Mouse (Mus musculus) hindbrain, postnatal 0 days (tissue): ENCODE data around the gene Twf1. TPM values are rescaled to one million over a fixed set of nuclear protein-coding genes. Genes with fewer than 3 reads are reported as not detected.

Experiments
- ATAC-seq: fragments of 200-750 bp; cut with Nextera tagmentation; 2 replicates; pipeline ENCODE4 v1.8.0; 2017; ENCODE audit warnings: mild to moderate bottlenecking, moderate TSS enrichment, moderate library complexity
- DNase-seq: peaks from one replicate; pipeline ENCODE4 v3.0.0-alpha.2; 2015; ENCODE audit warnings: low spot score
- H3K27ac ChIP-seq: fragments of 300-500 bp; sonication (generic); 2 replicates; pipeline ENCODE4 v1.5.1; 2014; ENCODE audit warnings: mild to moderate bottlenecking
- H3K27me3 ChIP-seq: fragments of 300-500 bp; sonication (generic); 2 replicates; pipeline ENCODE4 v1.6.1; 2014; ENCODE audit warnings: low read length, mixed read lengths; ENCODE audit not compliant: insufficient read depth
- H3K36me3 ChIP-seq: fragments of 300-500 bp; sonication (generic); 2 replicates; pipeline ENCODE4 v1.6.1; 2014; ENCODE audit warnings: low read length, mixed read lengths; ENCODE audit not compliant: insufficient read depth
- H3K4me1 ChIP-seq: fragments of 300-500 bp; sonication (generic); 2 replicates; pipeline ENCODE4 v1.6.1; 2014; ENCODE audit warnings: antibody characterized with exemption, low read length, mixed read lengths; ENCODE audit not compliant: insufficient read depth
- H3K4me2 ChIP-seq: fragments of 300-500 bp; sonication (generic); 2 replicates; pipeline ENCODE4 v1.6.1; 2014; ENCODE audit warnings: low read depth, mild to moderate bottlenecking, low read length, moderate library complexity, mixed read lengths
- H3K4me3 ChIP-seq: fragments of 300-500 bp; sonication (generic); 2 replicates; pipeline ENCODE4 v1.5.1; 2014; ENCODE audit warnings: low read length
- H3K9ac ChIP-seq: fragments of 300-500 bp; sonication (generic); replicated peaks from 2 replicates; pipeline ENCODE4 v1.6.1; 2014; ENCODE audit warnings: mild to moderate bottlenecking, low read length, moderate library complexity, mixed read lengths
- H3K9me3 ChIP-seq: fragments of 300-500 bp; sonication (generic); 2 replicates; pipeline ENCODE4 v1.6.1; 2016; ENCODE audit warnings: low read length, mixed read lengths
- CTCF ChIP-seq: IDR thresholded peaks from 2 replicates; pipeline ENCODE4 v1.5.1; 2016; ENCODE audit warnings: antibody characterized with exemption, control low read depth, low read depth
- WGBS: fragments of 180-500 bp; shearing (Covaris S2); extraction: QIAGEN DNeasy Blood & Tissue Kit; methylation state at CpG from one replicate; pipeline ENCODE4 v1.1.7; 2014; 5-methylcytosine and 5-hydroxymethylcytosine counted together
- polyA plus RNA-seq: library from polyadenylated mRNA; unstranded; fragments of >200 nt; fragmentation: Nextera tagmentation; extraction: Ambion mirVana; gene quantifications from 2 replicates; pipeline ENCODE4 v1.2.1, GENCODE M21; 2015
- total RNA-seq: library from RNA; depleted of rRNA; stranded (reverse); fragments of >200 nt; gene quantifications from 2 replicates; pipeline ENCODE4 v1.2.3, GENCODE M21; 2014

The Twf1 gene
- total and polyA plus RNA-seq, 2 experiments from 2014 or later: 37.1 to 77.8 TPM

GRCm38 (mm10) chr15:94593586-94593985, 3.9 kb upstream of the Twf1 start:
- Histone ChIP-seq H3K36me3 (no peaks in the 10 kb centered on the region), H3K4me3 (no peak overlapping the region), H3K27ac (no peak overlapping the region), H3K9me3 (no peaks in the 10 kb centered on the region), H3K9ac (no peak overlapping the region), H3K4me1 (no peaks in the 10 kb centered on the region), H3K27me3 (no peaks in the 10 kb centered on the region), H3K4me2 (no peak overlapping the region)
- 78% methylated on average over 1 of the region's 1 CpGs for WGBS
- ATAC-seq: no peak
- DNase-seq: no peak
- TF ChIP-seq CTCF: no peak

GRCm38 (mm10) chr15:94591356-94591755, 1.7 kb upstream of the Twf1 start:
- Histone ChIP-seq H3K4me2 (no peak overlapping the region), H3K36me3 (no peaks in the 10 kb centered on the region), H3K9me3 (no peaks in the 10 kb centered on the region), H3K4me1 (no peaks in the 10 kb centered on the region), H3K27me3 (no peaks in the 10 kb centered on the region), H3K4me3 (no peak overlapping the region), H3K27ac (no peak overlapping the region), H3K9ac (no peak overlapping the region)
- WGBS: 86% methylated on average over 4 of the region's 4 CpGs
- TF ChIP-seq CTCF: no peak
- no peak for DNase-seq
- ATAC-seq: no peak

GRCm38 (mm10) chr15:94590083-94590482, 394 bp upstream of the Twf1 start:
- WGBS: 12% methylated on average over 8 of the region's 8 CpGs
- Histone ChIP-seq H3K27me3 (no peaks in the 10 kb centered on the region), H3K4me3 (peak overlapping the region; percentile 75), H3K4me1 (no peaks in the 10 kb centered on the region), H3K9ac (0 out of 2 replicates have a peak overlapping the region, but pooled peaks have one; percentile 28), H3K4me2 (peak overlapping the region; percentile 59), H3K36me3 (peaks cover 11% of the 10 kb centered on the region; the same call in 1 of the 2 replicates), H3K27ac (peak overlapping the region; percentile 48; the same call in 1 of the 2 replicates), H3K9me3 (no peaks in the 10 kb centered on the region)
- DNase-seq (no peak), ATAC-seq (peak; percentile 27)
- TF ChIP-seq CTCF: no peak

GRCm38 (mm10) chr15:94587826-94588715, 1.6 kb downstream of the Twf1 start:
- no peak for DNase-seq

GRCm38 (mm10) chr15:94584738-94585137, 5.0 kb downstream of the Twf1 start:
- ATAC-seq: no peak
- H3K4me2 ChIP-seq: no peak overlapping the region
- TF ChIP-seq CTCF: peak; percentile 36; the same call in 1 of the 2 replicates
- H3K4me1 ChIP-seq: no peaks in the 10 kb centered on the region
- H3K36me3 ChIP-seq: peaks cover 55% of the 10 kb centered on the region
- peak; percentile 12 for DNase-seq
- no peak overlapping the region for H3K27ac ChIP-seq
- H3K4me3 ChIP-seq: no peak overlapping the region
- H3K9ac ChIP-seq: no peak overlapping the region
- H3K9me3 ChIP-seq: no peaks in the 10 kb centered on the region
- 86% methylated on average over 4 of the region's 4 CpGs for WGBS
- no peaks in the 10 kb centered on the region for H3K27me3 ChIP-seq

More at GRCm38 (mm10) chr15:94587826-94588715, 1.6 kb downstream of the Twf1 start:
- Histone ChIP-seq H3K27me3 (no peaks in the 10 kb centered on the region), H3K4me3 (peak overlapping the region; percentile 13; the same call in 1 of the 2 replicates), H3K9ac (no peak overlapping the region), H3K9me3 (no peaks in the 10 kb centered on the region), H3K36me3 (peaks cover 30% of the 10 kb centered on the region), H3K27ac (no peak overlapping the region), H3K4me2 (peak overlapping the region; percentile 81), H3K4me1 (no peaks in the 10 kb centered on the region)
- WGBS: 86% methylated on average over 9 of the region's 9 CpGs
- no peak for ATAC-seq
- no peak for TF ChIP-seq CTCF

GRCm38 (mm10) chr15:94583153-94583552, 6.5 kb downstream of the Twf1 start:
- DNase-seq: no peak
- Histone ChIP-seq H3K4me3 (no peak overlapping the region), H3K9ac (no peak overlapping the region), H3K9me3 (no peaks in the 10 kb centered on the region), H3K4me2 (no peak overlapping the region), H3K27me3 (no peaks in the 10 kb centered on the region), H3K27ac (no peak overlapping the region), H3K4me1 (no peaks in the 10 kb centered on the region), H3K36me3 (peaks cover 55% of the 10 kb centered on the region)
- no peak for ATAC-seq
- 84% methylated on average over 10 of the region's 10 CpGs for WGBS
- no peak for TF ChIP-seq CTCF
